Mouse (Mus musculus): ENCODE data around the gene Card11. TPM values are rescaled to one million over a fixed set of nuclear protein-coding genes. Genes with fewer than 3 reads are reported as not detected.
A peak's percentile ranks its signal among the peaks of the same experiment; 100 is the strongest.

Card11 gene
- polyA plus RNA-seq, 1 experiment from 2014 or later, result 0.14 TPM

DNA sequence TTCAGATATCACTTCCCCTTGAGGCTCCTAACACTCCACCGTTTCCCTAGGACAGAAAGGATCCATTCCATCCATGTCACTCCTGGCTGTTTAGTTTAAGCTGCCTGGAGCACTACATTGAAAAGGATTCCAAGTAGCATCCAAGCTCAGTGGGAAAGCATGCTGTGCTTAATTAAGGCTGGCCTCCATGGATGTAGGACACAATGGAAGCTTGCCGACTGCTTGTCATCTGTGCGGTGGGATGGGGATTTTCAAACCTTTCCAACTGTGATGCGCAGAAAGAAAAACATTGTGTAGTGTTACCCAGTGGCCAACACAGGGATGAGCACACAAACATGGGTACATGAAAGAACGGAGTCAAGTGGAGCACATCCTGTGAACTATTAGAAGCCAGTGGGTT lies 89.5 kb downstream of the Card11 start:
- no peak overlapping the region for H3K4me3 ChIP-seq (ENCODE audit: low read depth, low read length)
- H3K36me3 ChIP-seq (ENCODE audit: control insufficient read depth, insufficient read depth, low read length), result no peaks in the 10 kb centered on the region
- ATAC-seq (ENCODE audit: low FRiP score) (no peak), DNase-seq (ENCODE audit: low spot score) (no peak)
- no peaks in the 10 kb centered on the region for H3K4me1 ChIP-seq (replicated peaks; ENCODE audit: control insufficient read depth, insufficient read depth, low read length)
- H3K4me2 ChIP-seq (replicated peaks; ENCODE audit: low read depth, low read length), result no peak overlapping the region
- H3K27ac ChIP-seq (ENCODE audit: low read depth, low read length), result no peak overlapping the region
- H3K9me3 ChIP-seq (ENCODE audit: control insufficient read depth, low read length), result no peaks in the 10 kb centered on the region
- no peaks in the 10 kb centered on the region for H3K27me3 ChIP-seq (ENCODE audit: control insufficient read depth, insufficient read depth, low read length)
- WGBS, result 70% methylated on average over 5 of the region's 5 CpGs
- H3K9ac ChIP-seq (ENCODE audit: low read depth, low read length), result no peak overlapping the region

DNA sequence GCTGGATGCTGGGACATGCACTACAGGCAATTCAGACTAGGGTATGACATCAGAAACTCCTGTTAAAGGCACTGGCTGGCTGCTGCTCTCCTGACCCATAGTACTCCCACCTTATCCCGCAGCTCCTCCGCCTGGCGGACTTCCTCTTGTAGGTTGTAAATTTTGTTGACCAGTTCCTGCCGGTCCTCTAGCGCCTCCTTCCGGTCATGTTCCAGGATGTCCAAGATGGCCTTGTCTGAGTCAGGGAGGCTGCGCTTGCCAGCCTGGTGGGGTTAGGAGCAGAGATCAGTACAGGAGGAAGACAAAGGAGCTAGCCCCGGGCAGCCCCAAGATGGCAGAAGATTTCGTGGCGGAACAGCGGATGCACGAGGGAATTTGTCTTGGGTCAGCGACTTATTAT lies 99.5 kb downstream of the Card11 start:
- H3K4me2 ChIP-seq (replicated peaks; ENCODE audit: low read depth, low read length), result no peak overlapping the region
- no peaks in the 10 kb centered on the region for H3K9me3 ChIP-seq (ENCODE audit: control insufficient read depth, low read length)
- DNase-seq (ENCODE audit: low spot score) (no peak), ATAC-seq (ENCODE audit: low FRiP score) (no peak)
- no peak overlapping the region for H3K9ac ChIP-seq (ENCODE audit: low read depth, low read length)
- no peaks in the 10 kb centered on the region for H3K36me3 ChIP-seq (ENCODE audit: control insufficient read depth, insufficient read depth, low read length)
- H3K4me1 ChIP-seq (replicated peaks; ENCODE audit: control insufficient read depth, insufficient read depth, low read length), result no peaks in the 10 kb centered on the region
- H3K4me3 ChIP-seq (ENCODE audit: low read depth, low read length), result no peak overlapping the region
- 83% methylated on average over 13 of the region's 13 CpGs for WGBS
- H3K27ac ChIP-seq (ENCODE audit: low read depth, low read length), result no peak overlapping the region
- no peaks in the 10 kb centered on the region for H3K27me3 ChIP-seq (ENCODE audit: control insufficient read depth, insufficient read depth, low read length)

DNA sequence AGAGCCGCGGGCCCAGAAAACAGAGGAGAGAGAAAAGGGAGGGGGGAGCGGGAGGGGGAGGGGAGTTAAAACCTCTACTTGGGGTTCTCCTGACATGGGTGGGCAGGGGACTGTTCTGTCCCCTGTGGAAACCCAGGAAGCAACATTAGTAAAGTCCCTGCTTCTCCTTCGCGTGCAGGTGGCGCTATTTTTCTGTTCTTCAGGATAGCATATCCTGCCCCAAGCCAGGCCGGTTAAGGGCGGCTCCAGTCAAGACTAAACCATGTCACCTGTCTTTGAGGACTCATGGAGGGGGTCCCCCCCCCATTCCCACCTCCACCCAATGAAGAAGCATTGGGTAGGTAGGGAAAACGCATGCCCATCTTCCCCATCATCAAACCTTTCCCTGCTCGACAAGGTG lies 109.3 kb downstream of the Card11 start:
- Histone ChIP-seq H3K4me3 (ENCODE audit: low read depth, low read length) (no peak overlapping the region), H3K27ac (ENCODE audit: low read depth, low read length) (no peak overlapping the region), H3K9me3 (ENCODE audit: control insufficient read depth, low read length) (no peaks in the 10 kb centered on the region), H3K4me1 (replicated peaks; ENCODE audit: control insufficient read depth, insufficient read depth, low read length) (no peaks in the 10 kb centered on the region), H3K27me3 (ENCODE audit: control insufficient read depth, insufficient read depth, low read length) (no peaks in the 10 kb centered on the region), H3K9ac (ENCODE audit: low read depth, low read length) (no peak overlapping the region), H3K4me2 (replicated peaks; ENCODE audit: low read depth, low read length) (no peak overlapping the region), H3K36me3 (ENCODE audit: control insufficient read depth, insufficient read depth, low read length) (no peaks in the 10 kb centered on the region)
- WGBS, result 52% methylated on average over 10 of the region's 10 CpGs
- DNase-seq (ENCODE audit: low spot score), result no peak
- ATAC-seq (ENCODE audit: low FRiP score), result no peak

DNA sequence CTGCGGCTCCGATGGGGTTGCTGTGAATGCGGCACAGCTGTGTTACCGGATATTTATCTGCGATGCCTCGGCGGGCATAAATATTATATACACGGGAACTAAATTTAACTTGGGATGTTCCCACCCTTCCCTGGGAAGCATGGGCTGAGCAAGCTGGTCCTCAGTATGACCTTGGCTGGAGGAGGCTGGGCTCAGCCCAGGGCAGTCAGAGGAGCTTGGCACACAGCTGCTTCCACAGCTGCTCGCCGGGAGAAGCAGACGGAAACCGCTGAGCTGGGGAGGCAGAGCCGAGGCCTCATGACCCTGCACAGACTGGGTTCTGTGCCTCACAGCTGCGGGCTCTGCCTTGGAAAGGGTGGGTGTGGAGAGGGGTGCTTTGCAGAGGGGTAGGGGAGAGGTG lies 110.3 kb downstream of the Card11 start:
- 71% methylated on average over 14 of the region's 14 CpGs for WGBS
- Histone ChIP-seq H3K27ac (ENCODE audit: low read depth, low read length) (no peak overlapping the region), H3K27me3 (ENCODE audit: control insufficient read depth, insufficient read depth, low read length) (no peaks in the 10 kb centered on the region), H3K9ac (ENCODE audit: low read depth, low read length) (no peak overlapping the region), H3K4me1 (replicated peaks; ENCODE audit: control insufficient read depth, insufficient read depth, low read length) (no peaks in the 10 kb centered on the region), H3K36me3 (ENCODE audit: control insufficient read depth, insufficient read depth, low read length) (no peaks in the 10 kb centered on the region), H3K4me2 (replicated peaks; ENCODE audit: low read depth, low read length) (no peak overlapping the region), H3K9me3 (ENCODE audit: control insufficient read depth, low read length) (no peaks in the 10 kb centered on the region), H3K4me3 (ENCODE audit: low read depth, low read length) (no peak overlapping the region)
- ATAC-seq (ENCODE audit: low FRiP score) (no peak), DNase-seq (ENCODE audit: low spot score) (peak; percentile 26)

DNA sequence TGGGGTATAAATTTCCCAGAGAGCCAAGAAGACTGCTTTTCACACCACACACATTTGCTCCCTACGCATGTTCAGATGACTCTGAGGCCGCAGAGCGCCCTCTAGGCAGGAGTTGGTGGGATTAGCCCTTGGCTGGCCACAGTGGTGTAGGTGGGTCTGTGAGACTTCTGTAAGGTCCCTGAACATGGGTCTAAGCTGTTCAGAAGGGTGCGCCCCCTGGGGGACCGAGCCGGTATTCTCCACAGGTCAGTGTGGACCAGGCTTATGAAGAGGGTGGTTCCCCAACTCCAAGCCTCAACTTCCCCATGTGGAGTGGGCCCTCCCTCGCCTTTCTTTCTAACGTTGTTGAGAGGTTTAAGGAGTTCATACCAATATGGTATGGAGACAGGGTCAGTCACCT lies 110.8 kb downstream of the Card11 start:
- DNase-seq (ENCODE audit: low spot score) (peak; percentile 51), ATAC-seq (ENCODE audit: low FRiP score) (no peak)
- no peaks in the 10 kb centered on the region for H3K36me3 ChIP-seq (ENCODE audit: control insufficient read depth, insufficient read depth, low read length)
- H3K4me3 ChIP-seq (ENCODE audit: low read depth, low read length), result no peak overlapping the region
- no peak overlapping the region for H3K4me2 ChIP-seq (replicated peaks; ENCODE audit: low read depth, low read length)
- H3K9ac ChIP-seq (ENCODE audit: low read depth, low read length), result no peak overlapping the region
- no peak overlapping the region for H3K27ac ChIP-seq (ENCODE audit: low read depth, low read length)
- H3K27me3 ChIP-seq (ENCODE audit: control insufficient read depth, insufficient read depth, low read length), result no peaks in the 10 kb centered on the region
- H3K9me3 ChIP-seq (ENCODE audit: control insufficient read depth, low read length), result no peaks in the 10 kb centered on the region
- no peaks in the 10 kb centered on the region for H3K4me1 ChIP-seq (replicated peaks; ENCODE audit: control insufficient read depth, insufficient read depth, low read length)
- whole genome bisulfite sequencing, result 37% methylated on average over 8 of the region's 8 CpGs

DNA sequence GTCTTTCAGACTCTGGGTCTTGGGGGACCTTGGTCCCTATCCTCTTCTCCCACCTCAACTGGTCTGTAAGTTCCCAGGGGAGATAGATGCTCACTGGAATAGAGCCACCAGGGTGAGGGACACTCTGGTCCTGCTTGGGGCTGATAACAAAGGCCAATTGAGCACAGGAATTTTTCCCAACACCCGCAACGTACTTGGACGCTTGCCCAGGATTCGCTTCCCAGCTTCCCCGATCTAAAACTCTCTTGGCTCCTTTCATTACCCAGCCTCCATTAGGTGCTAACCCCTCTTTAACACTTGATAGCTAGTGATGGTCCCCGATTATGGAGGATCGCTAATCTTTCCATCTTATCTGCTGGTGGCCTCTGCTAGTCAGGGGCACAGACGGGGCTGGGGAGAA lies 112.5 kb downstream of the Card11 start:
- no peaks in the 10 kb centered on the region for H3K27me3 ChIP-seq (ENCODE audit: control insufficient read depth, insufficient read depth, low read length)
- DNase-seq (ENCODE audit: low spot score) (no peak), ATAC-seq (ENCODE audit: low FRiP score) (no peak)
- H3K4me2 ChIP-seq (replicated peaks; ENCODE audit: low read depth, low read length), result no peak overlapping the region
- no peak overlapping the region for H3K27ac ChIP-seq (ENCODE audit: low read depth, low read length)
- WGBS, result 97% methylated on average over 8 of the region's 8 CpGs
- no peaks in the 10 kb centered on the region for H3K4me1 ChIP-seq (replicated peaks; ENCODE audit: control insufficient read depth, insufficient read depth, low read length)
- H3K9ac ChIP-seq (ENCODE audit: low read depth, low read length), result no peak overlapping the region
- H3K36me3 ChIP-seq (ENCODE audit: control insufficient read depth, insufficient read depth, low read length), result no peaks in the 10 kb centered on the region
- H3K4me3 ChIP-seq (ENCODE audit: low read depth, low read length), result no peak overlapping the region
- H3K9me3 ChIP-seq (ENCODE audit: control insufficient read depth, low read length), result no peaks in the 10 kb centered on the region

DNA sequence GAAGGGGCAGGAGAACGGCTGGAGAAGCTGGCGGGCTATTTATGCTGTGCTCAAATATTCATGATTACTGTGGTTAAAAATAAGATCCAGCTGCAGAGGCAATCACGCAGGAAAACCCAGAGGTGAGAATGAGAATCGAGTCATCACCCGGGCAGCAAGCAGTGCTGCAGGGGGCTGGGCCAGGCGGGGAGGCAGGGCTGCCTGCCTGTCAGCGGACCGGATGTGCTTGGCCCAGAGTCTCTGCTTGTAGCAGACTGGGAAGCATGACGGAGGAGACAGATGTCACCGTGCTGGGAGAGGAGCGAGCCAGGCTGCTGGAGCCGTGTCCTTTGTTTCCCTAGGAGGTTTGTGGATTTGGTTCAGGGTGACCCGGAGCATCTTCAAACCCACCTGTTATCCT lies 115.4 kb downstream of the Card11 start:
- Histone ChIP-seq H3K27ac (ENCODE audit: low read depth, low read length) (no peak overlapping the region), H3K36me3 (ENCODE audit: control insufficient read depth, insufficient read depth, low read length) (no peaks in the 10 kb centered on the region), H3K9ac (ENCODE audit: low read depth, low read length) (no peak overlapping the region), H3K9me3 (ENCODE audit: control insufficient read depth, low read length) (no peaks in the 10 kb centered on the region), H3K4me3 (ENCODE audit: low read depth, low read length) (no peak overlapping the region), H3K4me1 (replicated peaks; ENCODE audit: control insufficient read depth, insufficient read depth, low read length) (no peaks in the 10 kb centered on the region), H3K4me2 (replicated peaks; ENCODE audit: low read depth, low read length) (no peak overlapping the region), H3K27me3 (ENCODE audit: control insufficient read depth, insufficient read depth, low read length) (no peaks in the 10 kb centered on the region)
- no peak for ATAC-seq (ENCODE audit: low FRiP score)
- no peak for DNase-seq (ENCODE audit: low spot score)
- 58% methylated on average over 13 of the region's 13 CpGs for WGBS

DNA sequence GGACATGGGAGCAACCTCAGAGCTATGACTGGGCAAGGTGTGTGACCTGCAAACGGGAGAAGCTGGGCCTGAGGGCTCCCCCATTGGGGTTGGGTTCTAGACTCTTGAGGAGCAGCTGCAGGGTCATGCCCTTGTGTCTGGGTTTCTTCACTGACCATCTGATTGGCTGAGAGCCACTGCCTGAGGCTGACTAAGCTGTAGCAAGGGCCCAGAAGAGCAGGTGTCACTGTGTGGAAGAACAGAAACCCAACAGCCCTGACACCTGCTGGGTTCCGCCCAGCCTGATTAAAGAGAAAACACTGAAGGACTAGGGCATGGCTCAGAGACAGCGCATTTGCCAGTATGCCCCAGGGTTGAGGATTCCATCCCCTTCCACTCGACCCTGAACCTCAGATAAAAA lies 118.0 kb downstream of the Card11 start:
- ATAC-seq (ENCODE audit: low FRiP score) (no peak), DNase-seq (ENCODE audit: low spot score) (no peak)
- Histone ChIP-seq H3K27me3 (ENCODE audit: control insufficient read depth, insufficient read depth, low read length) (no peaks in the 10 kb centered on the region), H3K27ac (ENCODE audit: low read depth, low read length) (no peak overlapping the region), H3K36me3 (ENCODE audit: control insufficient read depth, insufficient read depth, low read length) (no peaks in the 10 kb centered on the region), H3K4me1 (replicated peaks; ENCODE audit: control insufficient read depth, insufficient read depth, low read length) (no peaks in the 10 kb centered on the region), H3K4me2 (replicated peaks; ENCODE audit: low read depth, low read length) (no peak overlapping the region), H3K9me3 (ENCODE audit: control insufficient read depth, low read length) (no peaks in the 10 kb centered on the region), H3K4me3 (ENCODE audit: low read depth, low read length) (no peak overlapping the region), H3K9ac (ENCODE audit: low read depth, low read length) (no peak overlapping the region)
- 76% methylated on average over 4 of the region's 4 CpGs for WGBS

DNA sequence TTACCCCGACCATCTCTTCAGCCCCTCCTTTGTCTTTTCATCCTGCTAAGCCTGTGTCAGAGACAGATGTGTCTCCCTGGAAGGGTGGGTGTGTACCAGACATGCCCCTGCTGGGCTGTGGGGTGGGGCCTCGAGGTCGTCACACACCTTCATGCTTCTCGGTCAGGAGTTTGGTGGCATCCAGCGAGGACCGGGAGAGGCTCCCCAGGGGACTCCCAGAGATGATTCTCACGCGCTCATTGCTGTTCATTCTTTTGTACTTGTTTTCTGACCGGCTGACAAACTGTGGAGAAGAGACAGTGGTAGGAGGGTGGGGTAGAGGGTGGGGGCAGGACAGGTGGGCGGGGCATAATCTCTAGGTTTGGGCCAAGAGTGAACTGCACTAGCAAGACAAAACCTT lies 120.2 kb downstream of the Card11 start:
- Histone ChIP-seq H3K27ac (ENCODE audit: low read depth, low read length) (no peak overlapping the region), H3K9ac (ENCODE audit: low read depth, low read length) (no peak overlapping the region), H3K4me3 (ENCODE audit: low read depth, low read length) (no peak overlapping the region), H3K9me3 (ENCODE audit: control insufficient read depth, low read length) (no peaks in the 10 kb centered on the region), H3K4me1 (replicated peaks; ENCODE audit: control insufficient read depth, insufficient read depth, low read length) (no peaks in the 10 kb centered on the region), H3K27me3 (ENCODE audit: control insufficient read depth, insufficient read depth, low read length) (no peaks in the 10 kb centered on the region), H3K36me3 (ENCODE audit: control insufficient read depth, insufficient read depth, low read length) (no peaks in the 10 kb centered on the region), H3K4me2 (replicated peaks; ENCODE audit: low read depth, low read length) (no peak overlapping the region)
- ATAC-seq (ENCODE audit: low FRiP score) (no peak), DNase-seq (ENCODE audit: low spot score) (no peak)
- whole genome bisulfite sequencing, result 48% methylated on average over 10 of the region's 10 CpGs
